Mouse (Mus musculus): Measurements from ENCODE around the gene Sec24d. TPM values are rescaled to one million over a fixed set of nuclear protein-coding genes. Genes with fewer than 3 reads are reported as not detected.
A peak's percentile ranks its signal among the peaks of the same experiment; 100 is the strongest.

Gene Sec24d
- polyA plus RNA-seq, 1 experiment from 2014 or later, result 34.9 TPM

- Histone ChIP-seq H3K4me3 (ENCODE audit: low read depth, low read length) (no peak overlapping the region), H3K27me3 (replicated peaks; ENCODE audit: insufficient read depth, low read length) (no peaks in the 10 kb centered on the region), H3K9me3 (ENCODE audit: low read length) (no peaks in the 10 kb centered on the region), H3K9ac (replicated peaks; ENCODE audit: low read depth) (no peak overlapping the region), H3K27ac (ENCODE audit: low read length) (no peak overlapping the region), H3K4me2 (replicated peaks; ENCODE audit: low read depth, low read length) (no peak overlapping the region), H3K36me3 (ENCODE audit: insufficient read depth, low read length) (no peaks in the 10 kb centered on the region), H3K4me1 (ENCODE audit: insufficient read depth, low read depth, low read length) (no peaks in the 10 kb centered on the region)
- TF ChIP-seq CTCF (IDR thresholded peaks at IDR 0.05), result no peak
- no peak for TF ChIP-seq EP300 (IDR thresholded peaks at IDR 0.05)
- ATAC-seq (no peak), DNase-seq (ENCODE audit: low spot score) (no peak)
- WGBS, result 68% methylated on average over 4 of the region's 4 CpGs
Observed at GRCm38 (mm10) chr3:123258709-123259108, 8.5 kb upstream of the Sec24d start.

- Histone ChIP-seq H3K4me3 (ENCODE audit: low read depth, low read length) (peak overlapping the region; percentile 21; the same call in 1 of the 2 replicates), H3K36me3 (ENCODE audit: insufficient read depth, low read length) (no peaks in the 10 kb centered on the region), H3K4me1 (ENCODE audit: insufficient read depth, low read depth, low read length) (no peaks in the 10 kb centered on the region; the same call in 1 of the 2 replicates), H3K4me2 (replicated peaks; ENCODE audit: low read depth, low read length) (0 out of 2 replicates have a peak overlapping the region, but pooled peaks have one; percentile 31), H3K27me3 (replicated peaks; ENCODE audit: insufficient read depth, low read length) (no peaks in the 10 kb centered on the region), H3K27ac (ENCODE audit: low read length) (no peak overlapping the region), H3K9ac (replicated peaks; ENCODE audit: low read depth) (no peak overlapping the region), H3K9me3 (ENCODE audit: low read length) (no peaks in the 10 kb centered on the region)
- TF ChIP-seq CTCF (IDR thresholded peaks at IDR 0.05) (no peak), EP300 (IDR thresholded peaks at IDR 0.05) (no peak)
- ATAC-seq (no peak), DNase-seq (ENCODE audit: low spot score) (peak; percentile 27)
- WGBS, result 36% methylated on average over 6 of the region's 6 CpGs
Observed at GRCm38 (mm10) chr3:123264706-123265105, 2.5 kb upstream of the Sec24d start.

- DNase-seq (ENCODE audit: low spot score) (peak; percentile 75), ATAC-seq (peak; percentile 71)
- H3K4me2 ChIP-seq (replicated peaks; ENCODE audit: low read depth, low read length), result peak overlapping the region; percentile 68
- H3K9me3 ChIP-seq (ENCODE audit: low read length), result no peaks in the 10 kb centered on the region
- H3K4me3 ChIP-seq (ENCODE audit: low read depth, low read length), result peak overlapping the region; percentile 71
- peak overlapping the region; percentile 68 for H3K27ac ChIP-seq (ENCODE audit: low read length)
- under 1% methylated on average over 25 of the region's 25 CpGs for WGBS
- H3K9ac ChIP-seq (replicated peaks; ENCODE audit: low read depth), result peak overlapping the region; percentile 39
- H3K27me3 ChIP-seq (replicated peaks; ENCODE audit: insufficient read depth, low read length), result no peaks in the 10 kb centered on the region
- H3K36me3 ChIP-seq (ENCODE audit: insufficient read depth, low read length), result no peaks in the 10 kb centered on the region; the same call in 1 of the 2 replicates
- H3K4me1 ChIP-seq (ENCODE audit: insufficient read depth, low read depth, low read length), result no peaks in the 10 kb centered on the region; the same call in 1 of the 2 replicates
- no peak for TF ChIP-seq CTCF (IDR thresholded peaks at IDR 0.05)
Observed at GRCm38 (mm10) chr3:123267741-123268201, 516 bp downstream of the Sec24d start.

GRCm38 (mm10) chr3:123282866-123283615, 15.8 kb downstream of the Sec24d start:
- no peak overlapping the region for H3K4me2 ChIP-seq (replicated peaks; ENCODE audit: low read depth, low read length)
- H3K9me3 ChIP-seq (ENCODE audit: low read length), result no peaks in the 10 kb centered on the region
- H3K4me3 ChIP-seq (ENCODE audit: low read depth, low read length), result no peak overlapping the region
- no peak overlapping the region for H3K27ac ChIP-seq (ENCODE audit: low read length)
- TF ChIP-seq CTCF (IDR thresholded peaks at IDR 0.05) (no peak), EP300 (IDR thresholded peaks at IDR 0.05) (no peak)
- WGBS, result 69% methylated on average over 12 of the region's 12 CpGs
- ATAC-seq (no peak), DNase-seq (ENCODE audit: low spot score) (no peak)
- H3K9ac ChIP-seq (replicated peaks; ENCODE audit: low read depth), result no peak overlapping the region
- no peaks in the 10 kb centered on the region for H3K4me1 ChIP-seq (ENCODE audit: insufficient read depth, low read depth, low read length)
- no peaks in the 10 kb centered on the region for H3K27me3 ChIP-seq (replicated peaks; ENCODE audit: insufficient read depth, low read length)
- 0 out of 2 replicates have a peak, but pooled peaks cover 11% of the 10 kb centered on the region for H3K36me3 ChIP-seq (ENCODE audit: insufficient read depth, low read length)

- H3K27ac ChIP-seq (ENCODE audit: low read length), result no peak overlapping the region
- WGBS, result 97% methylated on average over 5 of the region's 5 CpGs
Observed at GRCm38 (mm10) chr3:123284284-123284683, 17.0 kb downstream of the Sec24d start.

GRCm38 (mm10) chr3:123285649-123286048, 18.4 kb downstream of the Sec24d start:
- H3K4me2 ChIP-seq (replicated peaks; ENCODE audit: low read depth, low read length), result no peak overlapping the region
- H3K4me1 ChIP-seq (ENCODE audit: insufficient read depth, low read depth, low read length), result no peaks in the 10 kb centered on the region
- H3K9ac ChIP-seq (replicated peaks; ENCODE audit: low read depth), result no peak overlapping the region
- H3K9me3 ChIP-seq (ENCODE audit: low read length), result no peaks in the 10 kb centered on the region
- no peak overlapping the region for H3K27ac ChIP-seq (ENCODE audit: low read length)
- H3K4me3 ChIP-seq (ENCODE audit: low read depth, low read length), result no peak overlapping the region
- no peak for TF ChIP-seq CTCF (IDR thresholded peaks at IDR 0.05)
- no peak for TF ChIP-seq EP300 (IDR thresholded peaks at IDR 0.05)
- ATAC-seq (no peak), DNase-seq (ENCODE audit: low spot score) (no peak)
- no peaks in the 10 kb centered on the region for H3K27me3 ChIP-seq (replicated peaks; ENCODE audit: insufficient read depth, low read length)
- H3K36me3 ChIP-seq (ENCODE audit: insufficient read depth, low read length), result peaks cover 9% of the 10 kb centered on the region; the same call in 1 of the 2 replicates

More at GRCm38 (mm10) chr3:123284284-123284683, 17.0 kb downstream of the Sec24d start:
- H3K36me3 ChIP-seq (ENCODE audit: insufficient read depth, low read length), result 0 out of 2 replicates have a peak, but pooled peaks cover 11% of the 10 kb centered on the region
- no peaks in the 10 kb centered on the region for H3K4me1 ChIP-seq (ENCODE audit: insufficient read depth, low read depth, low read length)
- no peaks in the 10 kb centered on the region for H3K27me3 ChIP-seq (replicated peaks; ENCODE audit: insufficient read depth, low read length)
- DNase-seq (ENCODE audit: low spot score) (no peak), ATAC-seq (no peak)
- no peak overlapping the region for H3K9ac ChIP-seq (replicated peaks; ENCODE audit: low read depth)
- H3K9me3 ChIP-seq (ENCODE audit: low read length), result no peaks in the 10 kb centered on the region
- H3K4me3 ChIP-seq (ENCODE audit: low read depth, low read length), result no peak overlapping the region
- TF ChIP-seq CTCF (IDR thresholded peaks at IDR 0.05) (no peak), EP300 (IDR thresholded peaks at IDR 0.05) (no peak)
- no peak overlapping the region for H3K4me2 ChIP-seq (replicated peaks; ENCODE audit: low read depth, low read length)

Data from lung, postnatal 0 days (tissue).